Mouse (Mus musculus) kidney, adult 8-10 months (tissue): ENCODE measurements around the gene Tent5c.
A peak's percentile ranks its signal among the peaks of the same experiment; 100 is the strongest.

ENCODE experiments used
- DNase-seq, 2 experiments: peaks; one replicate each; pipeline ENCODE4 v3.0.0; 2022

Tent5c gene

GRCm38 (mm10) chr3:100489133-100490009, at the start of gene Tent5c:
Gene Tent5c (minus strand): TSS chr3:100489324.
- peak; percentile 96 to 98 for DNase-seq

DNA sequence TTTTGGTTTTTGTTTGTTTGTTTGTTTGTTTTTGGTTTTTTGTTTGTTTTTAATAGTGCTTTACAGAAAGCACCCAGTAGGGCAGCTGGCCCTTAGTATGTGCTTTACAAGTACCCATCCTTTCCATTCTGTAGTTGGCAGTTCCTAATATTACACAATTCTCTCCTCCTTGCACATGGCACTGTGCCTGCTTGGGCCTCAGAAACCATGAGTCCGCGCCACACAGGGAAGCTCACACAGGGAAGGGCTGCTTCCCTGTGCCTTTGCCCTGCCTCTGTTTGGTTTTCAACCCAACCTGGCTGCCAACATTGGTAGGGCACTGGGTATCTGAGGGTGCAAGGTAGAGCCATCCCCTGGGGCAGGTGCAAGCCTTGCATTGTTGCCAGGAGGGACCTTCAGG, 47.6 kb upstream of the Tent5c start:
- DNase-seq = no peak

DNA sequence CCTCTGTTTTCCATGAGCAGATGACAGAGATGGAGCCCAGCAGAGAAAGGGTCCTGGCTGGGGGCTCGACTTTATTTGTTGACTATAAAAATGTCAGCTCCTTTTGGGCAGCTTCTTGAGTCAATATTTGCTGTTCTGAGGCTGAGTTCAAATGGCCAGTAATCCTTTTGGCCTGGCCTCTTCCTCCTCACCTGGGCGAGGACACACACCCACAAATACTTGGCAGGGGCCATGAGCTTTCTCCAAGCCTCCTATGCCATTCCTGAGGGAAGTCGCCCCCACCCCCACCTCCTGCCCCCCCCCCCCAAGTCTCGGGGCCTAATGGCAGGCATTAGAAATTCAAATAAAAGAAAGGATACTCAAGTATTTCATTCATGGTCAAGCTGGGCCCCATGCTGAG, 46.8 kb upstream of the Tent5c start:
- no peak for DNase-seq

GRCm38 (mm10) chr3:100535298-100535697, 46.2 kb upstream of the Tent5c start:
- DNase-seq = no peak

GRCm38 (mm10) chr3:100534394-100534793, 45.3 kb upstream of the Tent5c start:
- DNase-seq = no peak

DNA sequence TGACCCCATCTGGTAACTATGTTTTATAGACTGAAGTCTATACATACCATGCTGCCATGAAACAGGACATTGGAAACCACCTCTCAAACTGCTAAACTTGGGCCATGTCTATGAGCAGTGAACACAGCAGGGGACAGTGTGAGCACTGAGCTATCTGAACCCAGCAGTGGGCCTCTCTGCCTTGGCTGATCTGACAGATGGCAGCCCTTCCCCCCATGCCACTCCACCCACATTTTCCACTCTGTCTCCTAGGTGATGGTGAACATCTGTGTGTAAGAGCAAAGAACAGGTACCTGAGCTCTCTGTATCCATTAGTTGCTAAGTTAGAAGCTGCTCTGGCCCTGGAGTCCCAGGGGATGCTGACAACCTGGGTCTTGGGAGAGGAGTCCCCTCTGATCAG, 44.3 kb upstream of the Tent5c start:
- DNase-seq = no peak

DNA sequence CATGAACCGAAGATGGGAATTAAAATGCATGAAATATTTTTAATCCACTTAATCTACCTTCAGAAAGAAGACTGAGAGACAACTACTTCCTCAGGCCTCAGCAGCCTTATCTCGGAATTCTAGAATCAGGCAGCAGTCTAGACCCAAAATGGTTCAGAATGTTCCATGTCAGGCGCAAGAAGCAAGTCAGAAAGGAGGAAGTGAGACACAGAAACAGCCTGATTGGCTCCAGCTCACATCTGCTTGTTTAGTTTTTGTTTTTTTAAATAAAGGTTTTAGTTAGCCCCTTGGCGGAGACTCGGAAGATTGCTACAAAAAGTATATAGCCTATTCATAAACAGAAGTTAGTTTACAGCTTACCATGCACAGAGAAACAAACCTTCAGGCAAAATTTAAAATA, 41.8 kb upstream of the Tent5c start:
- DNase-seq = no peak

DNA sequence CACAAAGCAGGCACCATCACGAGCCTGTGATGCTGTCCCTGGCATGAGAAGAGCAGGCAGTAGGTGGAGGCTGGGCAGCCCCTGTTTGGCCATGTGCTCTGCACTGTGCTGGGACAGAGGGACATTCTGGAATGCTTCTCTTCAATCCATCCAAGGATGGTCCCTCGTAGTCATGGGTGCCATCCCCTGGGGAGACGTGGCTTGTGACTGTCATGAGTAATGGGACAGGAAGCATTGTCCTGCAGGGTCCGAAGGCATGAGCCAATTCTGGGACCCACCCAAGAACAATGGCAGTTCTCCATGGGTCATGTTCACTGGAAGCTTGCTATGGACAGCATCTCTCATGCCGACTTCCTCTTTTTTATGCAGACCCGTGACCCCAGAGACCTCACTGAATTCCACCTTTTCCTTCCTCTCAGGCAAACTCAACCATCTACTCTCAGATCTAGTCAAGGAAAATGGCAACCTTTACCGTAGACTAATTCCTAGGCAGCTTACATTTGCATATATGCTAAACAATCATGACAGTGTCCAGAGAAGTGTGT, 41.2 kb upstream of the Tent5c start:
- DNase-seq = no peak

DNA sequence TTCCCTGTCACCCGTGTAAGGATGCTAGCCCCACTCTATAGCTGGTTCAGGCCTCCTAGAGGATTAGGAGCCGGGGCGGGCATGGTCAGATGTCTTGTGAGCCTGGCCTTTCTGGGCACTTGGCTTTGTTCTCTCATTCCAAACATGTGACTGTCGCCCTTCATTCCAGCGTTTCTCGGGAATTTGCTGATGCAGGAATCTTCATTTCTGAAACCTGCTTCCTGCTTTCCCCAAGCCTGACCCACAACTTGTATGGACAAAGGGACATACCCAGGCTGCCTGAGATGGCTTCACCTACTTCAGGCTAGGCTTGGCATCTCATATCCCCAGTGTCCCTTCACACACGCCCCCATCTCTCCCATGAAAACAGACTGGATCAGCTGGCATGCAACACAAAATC, 33.5 kb upstream of the Tent5c start:
- peak; percentile 17 to 37 for DNase-seq

DNA sequence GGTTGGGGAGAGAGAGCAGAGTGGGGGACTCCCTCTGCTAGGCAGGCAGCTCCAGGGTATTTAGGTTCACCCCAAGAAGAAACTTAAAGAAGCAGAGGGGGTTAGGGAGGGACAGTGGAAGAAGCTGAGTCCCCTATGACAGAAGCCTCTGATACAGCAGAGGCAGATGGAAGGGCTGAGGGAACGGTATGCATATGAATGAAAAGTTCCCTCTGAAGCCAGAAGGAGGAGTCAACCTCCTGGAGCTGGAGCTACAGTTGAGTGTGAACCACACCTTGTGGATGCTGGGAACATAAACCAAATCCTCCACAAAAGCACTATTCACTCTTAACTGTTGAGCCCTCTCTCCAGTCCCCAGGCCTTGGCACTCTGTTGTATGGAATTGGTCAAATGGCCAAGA, 32.5 kb upstream of the Tent5c start:
- no peak for DNase-seq

DNA sequence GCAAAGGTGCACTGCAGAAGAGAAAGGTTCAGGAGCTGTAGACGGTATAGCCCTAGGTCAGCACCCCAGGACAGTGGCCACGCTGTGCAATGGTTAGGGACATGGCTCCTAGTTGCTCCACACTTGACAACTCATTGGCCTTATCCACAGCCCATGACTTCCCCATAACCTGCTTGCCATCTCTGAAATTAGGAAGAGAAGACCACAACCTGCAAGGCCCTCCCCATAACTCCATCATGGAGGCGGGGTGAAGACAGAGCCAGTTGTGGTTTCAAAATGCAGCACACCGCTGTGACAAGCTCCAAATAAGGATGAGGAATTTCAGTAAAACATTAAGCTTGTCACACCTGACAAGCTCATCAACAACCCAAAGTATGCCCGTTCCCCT, 26.6 kb upstream of the Tent5c start:
- no peak for DNase-seq

DNA sequence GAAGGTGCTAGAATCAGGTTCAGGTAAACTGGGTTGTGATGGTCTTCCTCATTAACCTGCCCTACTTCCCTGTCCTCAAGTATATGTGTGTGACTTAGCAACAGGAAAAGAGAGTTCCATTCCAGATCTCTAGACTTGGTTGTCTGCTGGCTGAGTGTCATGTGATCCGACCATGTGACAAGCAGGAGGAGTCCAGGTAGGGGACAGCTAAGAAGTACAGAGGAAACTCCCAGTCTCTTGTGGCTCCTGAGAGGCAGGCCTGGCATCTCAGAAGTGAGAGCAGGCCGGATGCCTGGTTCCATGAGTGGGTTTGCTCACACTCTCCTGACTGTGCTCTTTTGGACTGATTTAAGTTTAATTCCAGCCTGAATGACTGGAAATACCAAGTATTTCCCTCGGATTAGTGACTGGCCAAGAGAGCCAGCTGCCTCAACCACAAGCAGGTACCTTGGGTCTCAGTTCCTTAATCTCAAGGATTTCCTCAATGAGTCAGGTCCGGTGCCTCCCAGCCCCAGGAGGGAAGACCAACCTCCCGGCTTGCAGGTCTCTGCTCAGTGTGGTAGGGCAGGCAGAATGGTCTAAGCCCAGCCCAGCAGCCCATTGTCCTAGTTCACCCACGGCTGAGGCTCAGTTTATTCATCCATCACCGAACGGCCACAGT, 26.1 kb upstream of the Tent5c start:
- no peak for DNase-seq

DNA sequence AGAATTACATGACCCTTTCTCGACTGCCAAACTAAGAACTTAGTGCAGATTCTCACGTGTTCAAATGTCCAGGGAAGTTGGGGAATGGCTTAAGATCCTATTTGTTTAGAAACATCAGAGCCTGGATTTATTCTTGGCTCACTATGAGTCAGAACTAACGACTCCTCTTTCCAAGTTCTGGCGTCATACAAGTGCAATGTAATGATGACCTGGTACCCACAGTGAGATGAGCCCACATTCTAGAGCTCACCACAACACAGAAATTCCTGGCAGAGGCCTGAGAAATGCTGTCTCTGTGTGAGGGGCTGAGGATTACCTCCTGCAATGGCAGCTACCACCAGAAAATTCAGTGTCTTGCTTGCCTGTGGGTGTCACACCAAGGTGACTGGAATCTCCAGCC, 18.1 kb upstream of the Tent5c start:
- no peak for DNase-seq

- no peak for DNase-seq
Measured at GRCm38 (mm10) chr3:100506715-100507114, 17.6 kb upstream of the Tent5c start.

DNA sequence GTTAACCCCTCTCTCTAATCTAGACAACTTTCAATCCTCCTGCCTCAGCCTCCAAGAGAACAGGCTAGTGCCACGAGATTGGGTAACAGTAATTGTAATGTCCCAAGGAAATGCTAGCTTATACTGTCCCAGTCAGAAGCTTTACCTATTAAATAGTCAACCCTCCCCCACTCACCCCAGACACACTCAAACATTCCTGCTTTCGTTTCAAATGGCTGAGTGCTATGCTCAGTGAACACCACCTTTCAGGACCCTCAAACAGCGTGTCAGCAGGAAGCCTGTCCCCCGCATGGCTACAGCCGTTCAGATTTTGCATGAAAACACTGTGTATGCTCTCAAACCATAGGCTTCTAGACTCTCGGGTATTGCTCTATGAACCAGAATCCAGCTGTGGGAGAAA, 14.8 kb upstream of the Tent5c start:
- DNase-seq = no peak

- DNase-seq = no peak
Measured at GRCm38 (mm10) chr3:100502516-100502915, 13.4 kb upstream of the Tent5c start.

- DNase-seq = no peak
Measured at GRCm38 (mm10) chr3:100501899-100502298, 12.8 kb upstream of the Tent5c start.

DNA sequence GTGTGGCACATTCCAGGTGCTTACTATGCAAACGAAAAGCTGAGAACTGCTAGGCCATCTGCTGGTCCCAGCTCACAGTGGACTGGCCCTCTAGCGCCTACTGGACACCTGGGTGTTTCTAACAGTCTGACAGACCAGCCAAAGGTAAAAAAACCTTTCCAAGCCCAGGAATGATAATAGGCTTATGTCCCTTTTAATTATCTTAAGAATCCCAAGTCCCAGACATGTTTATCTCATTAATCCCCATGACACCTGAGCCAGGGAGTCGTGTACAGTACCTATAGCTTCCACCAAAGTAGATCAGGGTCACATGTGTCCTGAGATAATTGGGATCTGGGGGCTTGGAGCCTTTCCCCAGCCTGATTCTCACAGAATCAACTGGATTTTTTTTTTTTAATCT, 7.0 kb upstream of the Tent5c start:
- DNase-seq = no peak

GRCm38 (mm10) chr3:100495456-100495855, 6.3 kb upstream of the Tent5c start:
- no peak for DNase-seq

GRCm38 (mm10) chr3:100494912-100495311, 5.8 kb upstream of the Tent5c start:
- no peak for DNase-seq

DNA sequence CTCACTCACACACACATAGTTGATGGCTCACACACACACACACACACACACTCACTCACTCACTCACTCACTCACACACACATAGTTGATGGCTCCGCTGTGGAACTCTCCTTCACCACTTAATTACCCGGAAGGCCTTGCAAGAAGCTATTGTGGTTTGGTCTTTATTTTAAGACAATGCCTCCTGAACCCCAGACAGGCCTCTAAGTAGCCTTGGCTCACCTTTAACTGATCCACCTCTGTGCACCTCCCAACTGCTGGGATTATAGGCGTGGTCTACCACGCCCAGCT, 831 bp upstream of the Tent5c start:
- no peak for DNase-seq

DNA sequence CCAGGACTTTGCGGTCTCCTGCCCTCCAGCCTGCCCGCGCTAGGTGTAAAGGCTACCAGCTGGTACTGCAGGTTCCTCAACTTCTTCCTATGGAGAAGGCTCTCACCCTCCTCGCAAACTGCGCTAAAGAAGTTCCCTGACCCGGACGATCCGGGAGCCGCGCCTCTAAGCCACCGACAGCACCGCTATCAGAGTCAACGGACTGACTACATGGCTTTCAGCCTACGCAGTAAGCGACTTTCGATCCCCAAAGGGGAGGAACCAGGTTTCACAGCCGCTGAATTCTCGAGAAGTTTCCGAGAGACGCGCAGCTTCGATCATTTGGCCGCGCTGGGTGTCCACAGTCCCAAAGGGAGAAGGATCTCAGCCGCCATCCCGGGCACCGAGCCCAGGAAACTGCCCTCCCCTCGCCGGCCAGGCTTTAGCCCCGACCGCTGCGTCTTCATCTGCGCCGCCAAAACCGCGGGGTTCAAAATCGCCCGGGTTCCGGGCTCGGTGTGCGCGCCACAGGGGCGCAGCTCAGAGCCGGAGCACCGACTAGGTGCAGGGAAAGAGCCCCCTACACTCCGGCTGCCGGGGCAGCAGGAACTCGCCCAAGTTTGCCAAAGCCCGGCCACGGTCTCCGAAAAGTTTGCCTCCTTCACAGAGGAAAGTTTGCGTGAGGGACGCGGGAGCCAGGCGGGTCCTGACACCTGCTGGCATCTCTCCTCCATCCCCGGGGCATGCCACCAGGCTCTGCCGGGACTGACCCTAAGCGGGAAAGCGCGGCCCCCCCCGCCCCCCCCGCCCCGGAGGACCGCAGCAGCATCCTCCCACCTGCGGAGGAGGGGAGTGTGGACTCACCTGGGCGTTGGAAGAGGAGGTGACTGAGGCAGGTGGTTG, 632 bp downstream of the Tent5c start:
- DNase-seq = peak; percentile 59 to 75

GRCm38 (mm10) chr3:100487046-100487445, 2.1 kb downstream of the Tent5c start:
- DNase-seq = no peak
